8 mouse cellular contexts compared by ENCODE assay signal in the genomic region with DNA sequence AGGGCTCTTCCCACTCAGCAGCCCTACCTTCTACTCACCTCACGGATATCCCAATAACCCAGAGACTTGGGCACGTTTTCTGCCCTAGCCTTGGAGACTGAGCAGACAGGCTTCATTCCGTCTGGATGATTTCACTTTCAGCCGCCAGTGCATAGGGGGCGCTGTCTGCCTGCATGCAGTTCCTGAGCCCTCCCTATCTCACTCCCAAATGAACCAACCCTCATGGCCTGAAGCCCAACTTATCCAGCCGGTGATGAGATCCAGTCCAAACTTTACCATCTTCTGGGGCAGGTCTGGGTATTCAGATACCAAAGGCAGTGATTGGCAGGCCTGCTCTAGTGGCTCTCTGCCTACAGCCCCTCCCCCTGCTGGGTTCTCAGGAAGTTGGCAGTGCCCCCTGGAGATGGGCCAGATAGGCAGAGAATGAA. TPM values are rescaled to one million over a fixed set of nuclear protein-coding genes. Genes with fewer than 3 reads are reported as not detected.
DNase-seq lines count a peak whose midpoint lies in the region; ATAC-seq and TF ChIP-seq lines count a peak whose summit lies in the region.
"Had no signal": no experiment of that assay in that cellular context is flagged by ENCODE, and none has a peak within 500 bp of the region (broad histone marks: within the 10 kb centered on the region; RNA-seq: fewer than 3 reads in every experiment).

No protein-coding gene starts in this region.

- H3K27ac ChIP-seq in forebrain, postnatal 0 days (ENCODE audit: low read depth, low read length) = no peak overlapping the region
- H3K27ac ChIP-seq in hindbrain, embryonic 15.5 days (replicated peaks) = no peak overlapping the region
- H3K27ac ChIP-seq: macrophage had no signal

- H3K9me3 ChIP-seq in forebrain, postnatal 0 days (ENCODE audit: low read length) = no peaks in the 10 kb centered on the region
- no peaks in the 10 kb centered on the region for H3K9me3 ChIP-seq in hindbrain, embryonic 15.5 days

- 0 out of 2 replicates have a peak, but pooled peaks cover 3% of the 10 kb centered on the region for H3K4me1 ChIP-seq in forebrain, postnatal 0 days (ENCODE audit: insufficient read depth)
- H3K4me1 ChIP-seq in hindbrain, embryonic 15.5 days (replicated peaks) = no peaks in the 10 kb centered on the region

- H3K4me2 ChIP-seq in forebrain, postnatal 0 days (ENCODE audit: low read depth) = no peak overlapping the region
- H3K4me2 ChIP-seq in hindbrain, embryonic 15.5 days = no peak overlapping the region

- H3K27me3 ChIP-seq in forebrain, postnatal 0 days (ENCODE audit: insufficient read depth, low read length) = no peaks in the 10 kb centered on the region
- no peaks in the 10 kb centered on the region for H3K27me3 ChIP-seq in hindbrain, embryonic 15.5 days

- peak; percentile 79 for DNase-seq in R1 (ENCODE audit: low read depth, low spot score)
- DNase-seq in forebrain, postnatal 0 days = peak; percentile 82
- DNase-seq in layer of hippocampus, postnatal 25 days (ENCODE audit: extremely low spot score in 1 of 2, low spot score in 1 of 2) = peak; percentile 44 to 70
- DNase-seq in spleen, postnatal 10 days (ENCODE audit: low spot score in 2 of 2) = peak; percentile 13 to 57

- peak; percentile 31 for ATAC-seq in cerebellum, adult (ENCODE audit: insufficient number of reproducible peaks, low FRiP score, low TSS enrichment)
- ATAC-seq in forebrain, postnatal 0 days = peak; percentile 89
- ATAC-seq in hindbrain, embryonic 15.5 days (ENCODE audit: low FRiP score, low read depth) = peak; percentile 93
- ATAC-seq in megakaryocyte-erythroid progenitor cell, adult 5-6 weeks (replicated peaks; ENCODE audit: low FRiP score, low TSS enrichment, poor library complexity, severe bottlenecking) = peak; percentile 88

- no peaks in the 10 kb centered on the region for H3K36me3 ChIP-seq in forebrain, postnatal 0 days (ENCODE audit: insufficient read depth)
- H3K36me3 ChIP-seq in hindbrain, embryonic 15.5 days = no peaks in the 10 kb centered on the region

- H3K4me3 ChIP-seq in forebrain, postnatal 0 days (ENCODE audit: low read depth, low read length) = no peak overlapping the region
- H3K4me3 ChIP-seq in hindbrain, embryonic 15.5 days = no peak overlapping the region

- 24% methylated on average over 6 of the region's 6 CpGs for WGBS in forebrain, postnatal 0 days
- WGBS in hindbrain, embryonic 15.5 days = 28% methylated on average over 6 of the region's 6 CpGs

- peak; percentile 79 for TF ChIP-seq CTCF in forebrain, postnatal 0 days (IDR thresholded peaks at IDR 0.05; ENCODE audit: low read depth)

- H3K9ac ChIP-seq in forebrain, postnatal 0 days = no peak overlapping the region
- no peak overlapping the region for H3K9ac ChIP-seq in hindbrain, embryonic 15.5 days

RNA-seq across cellular contexts. Expression of gene Gstm6, which starts 9.8 kb away (rescaled TPM):
- total RNA-seq in forebrain, postnatal 0 days (2014; rRNA removed) = 12.5 and 20.7 TPM in 2 replicates
- polyA plus RNA-seq in forebrain, postnatal 0 days (2015; fragmentation: Nextera tagmentation; extraction: Ambion mirVana) = 12.5 and 20.0 TPM in 2 replicates
- 7.9 and 8.9 TPM in 2 replicates for polyA plus RNA-seq in hindbrain, embryonic 15.5 days (2015; fragmentation: Nextera tagmentation; extraction: Ambion mirVana)
- total RNA-seq in layer of hippocampus, postnatal 25 days (2021) = 10 to 100 TPM; 12.1 to 14.2 TPM
- total RNA-seq in megakaryocyte-erythroid progenitor cell, adult 5-6 weeks (2014; fragmentation: Nextera tagmentation) = not detected in 2 replicates
- total RNA-seq in megakaryocyte-erythroid progenitor cell, adult 5-6 weeks (2017) = not detected in 2 replicates
- polyA plus RNA-seq: macrophage had no signal

RNA-seq across cellular contexts. Expression of gene Gstm3, which starts 15.7 kb away (rescaled TPM):
- not detected in 2 replicates for total RNA-seq in forebrain, postnatal 0 days (2014; rRNA removed)
- polyA plus RNA-seq in forebrain, postnatal 0 days (2015; fragmentation: Nextera tagmentation; extraction: Ambion mirVana) = not detected in 2 replicates
- polyA plus RNA-seq in hindbrain, embryonic 15.5 days (2015; fragmentation: Nextera tagmentation; extraction: Ambion mirVana) = 0.12 TPM in 2 replicates
- not detected for total RNA-seq in layer of hippocampus, postnatal 25 days (2021)
- not detected in 2 replicates for total RNA-seq in megakaryocyte-erythroid progenitor cell, adult 5-6 weeks (2014; fragmentation: Nextera tagmentation)
- not detected in 2 replicates for total RNA-seq in megakaryocyte-erythroid progenitor cell, adult 5-6 weeks (2017)
- polyA plus RNA-seq: macrophage had no signal

RNA-seq across cellular contexts. Expression of gene Gstm7, which starts 21.7 kb away (rescaled TPM):
- 32.2 and 38.9 TPM in 2 replicates for total RNA-seq in forebrain, postnatal 0 days (2014; rRNA removed)
- polyA plus RNA-seq in forebrain, postnatal 0 days (2015; fragmentation: Nextera tagmentation; extraction: Ambion mirVana) = 42.4 and 44.8 TPM in 2 replicates
- 48.0 and 52.9 TPM in 2 replicates for polyA plus RNA-seq in hindbrain, embryonic 15.5 days (2015; fragmentation: Nextera tagmentation; extraction: Ambion mirVana)
- total RNA-seq in layer of hippocampus, postnatal 25 days (2021) = 100 to 1,000 TPM; 150 to 174 TPM
- 0.62 and 6.3 TPM in 2 replicates for total RNA-seq in megakaryocyte-erythroid progenitor cell, adult 5-6 weeks (2014; fragmentation: Nextera tagmentation)
- 1.9 TPM in 1 of 2 replicates, not detected in the other for total RNA-seq in megakaryocyte-erythroid progenitor cell, adult 5-6 weeks (2017)

RNA-seq across cellular contexts. Expression of gene Gstm2, which starts 32.9 kb away (rescaled TPM):
- 6.5 TPM in 2 replicates for total RNA-seq in forebrain, postnatal 0 days (2014; rRNA removed)
- polyA plus RNA-seq in forebrain, postnatal 0 days (2015; fragmentation: Nextera tagmentation; extraction: Ambion mirVana) = 11.9 and 12.0 TPM in 2 replicates
- 10.9 and 11.4 TPM in 2 replicates for polyA plus RNA-seq in hindbrain, embryonic 15.5 days (2015; fragmentation: Nextera tagmentation; extraction: Ambion mirVana)
- 1 to 10 TPM; 2.6 to 2.8 TPM for total RNA-seq in layer of hippocampus, postnatal 25 days (2021)
- total RNA-seq in megakaryocyte-erythroid progenitor cell, adult 5-6 weeks (2014; fragmentation: Nextera tagmentation) = not detected in 2 replicates
- total RNA-seq in megakaryocyte-erythroid progenitor cell, adult 5-6 weeks (2017) = 1.5 and 2.6 TPM in 2 replicates

RNA-seq across cellular contexts. Expression of gene Gstm5, which starts 57.7 kb away (rescaled TPM):
- 141 and 164 TPM in 2 replicates for total RNA-seq in forebrain, postnatal 0 days (2014; rRNA removed)
- polyA plus RNA-seq in forebrain, postnatal 0 days (2015; fragmentation: Nextera tagmentation; extraction: Ambion mirVana) = 250 and 273 TPM in 2 replicates
- 248 and 252 TPM in 2 replicates for polyA plus RNA-seq in hindbrain, embryonic 15.5 days (2015; fragmentation: Nextera tagmentation; extraction: Ambion mirVana)
- 100 to 1,000 TPM; 281 to 321 TPM for total RNA-seq in layer of hippocampus, postnatal 25 days (2021)
- 233 and 255 TPM in 2 replicates for total RNA-seq in megakaryocyte-erythroid progenitor cell, adult 5-6 weeks (2014; fragmentation: Nextera tagmentation)
- 231 and 241 TPM in 2 replicates for total RNA-seq in megakaryocyte-erythroid progenitor cell, adult 5-6 weeks (2017)

Comparison
In these comparisons a context has a peak if more than half of its experiments do, and no peak if none do; other contexts are left out.
1. ATAC-seq: peak in every context shown above with its lines; median percentile 93 in hindbrain, embryonic 15.5 days; 89 in forebrain, postnatal 0 days; 88 in megakaryocyte-erythroid progenitor cell, adult 5-6 weeks; 31 in cerebellum, adult.
2. RNA of gene Gstm6, which starts 9.8 kb away (total RNA-seq): 12.5 to 20.7 TPM in forebrain, postnatal 0 days and 12.1 to 14.2 TPM in layer of hippocampus, postnatal 25 days; not detected in megakaryocyte-erythroid progenitor cell, adult 5-6 weeks; every median in the first group is over 10 times any median in the second.
3. Peak in every context shown above with its lines, with median percentiles within 50 percentile points of each other: DNase-seq.